Mouse (Mus musculus): ENCODE data around the gene Olfr1417.

Gene Olfr1417

DNA sequence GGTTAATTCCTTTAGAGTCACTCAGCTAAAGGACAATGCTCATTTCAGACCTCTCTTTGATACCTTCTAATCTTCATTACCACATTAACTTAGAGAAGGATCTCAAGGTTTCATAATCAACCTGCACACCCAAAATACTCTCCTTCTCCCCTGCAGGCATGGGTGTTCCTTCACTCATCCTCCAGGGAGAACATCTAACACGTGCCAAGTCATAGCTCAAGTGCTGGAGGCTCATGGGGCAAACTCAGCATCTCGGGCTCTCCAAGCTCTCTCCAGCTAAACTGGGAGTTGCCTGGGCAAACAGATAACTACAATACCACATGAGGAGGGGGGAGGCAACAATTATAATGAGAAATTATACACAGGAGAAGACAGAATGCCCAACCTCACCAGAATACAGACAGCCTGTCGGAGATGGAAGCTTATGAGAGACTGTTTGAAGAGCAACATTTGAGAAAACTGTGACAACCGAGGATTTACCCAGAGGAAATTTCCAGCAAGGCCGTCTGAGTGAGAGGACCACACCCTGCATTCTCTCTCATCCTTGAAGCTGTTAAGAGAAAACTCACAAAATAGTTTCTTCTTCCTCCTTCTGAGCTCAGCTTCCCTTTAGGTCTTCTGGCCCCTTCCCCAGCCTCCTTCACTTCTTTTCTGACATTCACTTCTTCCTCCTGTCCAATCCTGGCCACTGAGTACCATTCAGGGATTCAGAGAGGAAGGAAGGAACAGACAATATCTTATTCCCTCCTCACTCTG lies 28.8 kb downstream of the Olfr1417 start:
- no peak for DNase-seq

DNA sequence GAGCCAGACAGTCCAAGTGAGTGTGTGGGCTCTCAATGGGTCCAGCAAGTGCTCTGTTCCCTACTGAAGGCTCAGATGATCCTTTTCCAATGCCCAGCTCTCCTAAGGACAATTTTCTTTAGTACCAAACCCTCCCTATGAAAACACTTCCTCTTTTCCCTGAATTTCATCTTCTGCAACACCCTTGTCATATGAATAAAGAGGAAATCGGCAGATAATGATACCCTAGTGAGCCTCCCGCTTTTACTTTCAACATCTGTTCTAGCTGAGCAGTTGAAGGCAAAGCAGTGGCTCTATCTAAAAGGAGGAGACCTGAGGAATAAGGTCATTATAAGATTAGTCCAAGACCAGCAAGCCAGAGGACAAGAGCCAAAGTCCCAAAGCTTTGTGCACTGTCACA lies 30.6 kb downstream of the Olfr1417 start:
- DNase-seq, result no peak

DNA sequence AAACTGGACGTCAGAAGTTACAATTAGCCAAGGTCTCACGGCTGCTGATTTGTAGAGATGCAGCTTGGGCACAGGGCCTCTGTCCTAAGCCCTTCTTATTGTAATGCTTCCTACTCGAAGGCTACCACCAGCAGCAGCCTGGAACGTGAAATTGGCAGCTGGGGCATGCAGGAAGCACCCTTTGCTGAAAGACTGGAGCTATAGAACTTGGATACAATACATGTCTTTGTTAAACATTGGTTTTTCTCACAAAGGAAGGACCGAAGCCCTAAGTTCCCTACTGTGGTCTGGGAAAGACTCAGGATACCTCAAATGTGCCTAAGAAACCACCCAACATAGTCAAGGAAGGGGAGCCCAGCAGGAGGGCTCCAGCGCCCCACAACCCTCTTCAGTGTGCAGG lies 31.2 kb downstream of the Olfr1417 start:
- DNase-seq, result no peak

GRCm38 (mm10) chr19:11807251-11807650 lies 31.8 kb downstream of the Olfr1417 start:
- DNase-seq, result no peak

DNA sequence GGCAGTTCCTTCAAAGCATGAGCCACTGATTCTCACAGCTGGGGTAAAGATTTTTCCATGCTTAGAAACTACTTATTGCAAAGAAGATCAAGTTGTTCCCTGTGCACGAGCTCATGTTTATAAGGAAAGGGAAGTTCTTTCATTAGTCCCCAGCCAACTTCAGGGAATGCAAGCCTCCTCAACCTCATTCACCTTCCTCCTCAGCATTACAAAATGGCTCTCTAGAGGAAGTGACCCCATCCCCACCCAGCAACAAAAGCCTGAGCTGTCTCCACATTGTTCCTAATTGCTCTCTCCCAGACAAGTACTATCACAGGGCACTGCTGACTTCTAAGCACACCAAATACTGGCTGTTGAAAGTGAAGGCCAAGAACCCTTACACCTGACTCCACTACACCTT lies 34.6 kb downstream of the Olfr1417 start:
- no peak for DNase-seq

DNA sequence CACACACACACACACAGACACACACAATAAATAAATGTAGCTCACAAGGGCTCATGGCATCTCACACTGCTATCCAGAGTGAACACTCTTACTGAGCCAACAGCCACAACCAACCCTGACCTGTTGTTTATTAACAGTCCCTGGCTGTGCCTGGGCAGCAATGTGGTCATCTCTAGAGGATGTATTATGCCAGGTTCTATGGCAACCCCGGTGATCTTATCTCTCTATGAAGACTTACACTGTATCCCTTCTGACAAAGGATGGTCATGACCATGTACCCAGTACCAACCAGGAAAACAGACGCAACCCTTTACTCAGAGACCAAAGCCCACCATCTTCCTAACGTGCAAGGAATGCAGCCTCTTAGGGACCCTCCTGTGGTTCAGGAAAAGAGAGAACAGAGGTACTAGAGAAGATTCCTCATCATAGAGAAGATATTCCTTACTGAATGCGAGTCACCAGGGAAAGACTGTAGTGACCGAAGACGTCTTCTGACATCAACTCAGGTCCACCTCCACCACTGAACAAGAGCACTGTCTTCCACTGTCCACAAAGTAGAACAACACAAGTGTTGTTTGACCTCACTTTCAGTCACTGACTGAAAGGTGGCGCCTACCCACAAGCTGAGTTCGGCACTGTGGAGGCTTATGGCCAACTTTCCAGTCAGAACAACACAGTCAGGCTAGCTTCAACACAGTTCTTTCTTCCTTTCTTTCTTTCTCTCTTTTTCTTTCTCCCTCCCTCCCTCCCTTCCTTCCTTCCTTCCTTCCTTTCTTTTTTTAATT lies 38.3 kb downstream of the Olfr1417 start:
- DNase-seq, result no peak

- no peak for DNase-seq
Observed at GRCm38 (mm10) chr19:11794447-11794846, 44.6 kb downstream of the Olfr1417 start.

DNA sequence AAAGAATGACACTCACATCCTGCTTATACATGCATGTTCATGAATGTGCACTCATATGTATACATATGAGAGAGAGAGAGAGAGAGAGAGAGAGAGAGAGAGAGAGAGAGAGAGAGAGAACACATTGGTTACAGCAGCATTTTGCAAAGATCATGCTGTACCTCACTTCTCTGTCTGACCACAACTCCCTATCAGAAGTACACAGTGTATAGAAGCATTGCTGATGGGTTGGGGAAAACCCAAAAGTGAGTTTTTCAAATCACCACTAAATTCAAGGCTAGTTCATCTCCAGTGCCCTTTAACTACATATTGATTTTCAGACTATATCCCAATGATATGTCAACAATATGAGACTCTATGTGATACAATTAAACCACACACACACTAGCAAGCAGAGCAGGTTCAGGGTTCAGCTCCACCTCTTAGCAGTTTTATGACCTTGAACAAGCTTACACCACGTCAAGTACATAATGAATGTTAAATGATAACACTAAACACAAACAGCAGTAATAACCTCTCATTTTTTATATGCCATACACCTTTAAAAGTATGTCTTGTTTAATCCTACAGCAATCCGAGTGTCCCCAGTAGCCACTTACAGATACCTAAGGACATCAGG lies 45.2 kb downstream of the Olfr1417 start:
- DNase-seq, result no peak

DNA sequence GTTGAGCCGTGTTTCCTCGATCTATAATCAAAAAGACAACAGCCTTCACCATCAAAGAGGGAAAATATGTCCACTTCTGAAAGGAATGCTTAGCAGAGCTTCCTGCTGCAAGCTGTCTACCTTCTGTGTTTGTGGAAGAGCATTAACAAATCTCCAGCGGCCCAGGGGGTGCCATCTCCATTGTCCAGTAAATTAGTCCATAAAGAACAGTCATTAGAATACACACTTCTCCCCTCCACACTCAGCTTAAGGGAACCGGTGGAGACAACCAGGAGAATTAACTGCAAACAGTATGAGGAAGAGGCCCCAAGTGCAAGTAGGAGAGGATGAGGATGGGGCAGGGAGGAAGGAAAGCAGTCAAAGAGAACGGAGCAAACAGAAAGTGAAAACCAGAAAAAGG lies 47.2 kb downstream of the Olfr1417 start:
- DNase-seq, result no peak

DNA sequence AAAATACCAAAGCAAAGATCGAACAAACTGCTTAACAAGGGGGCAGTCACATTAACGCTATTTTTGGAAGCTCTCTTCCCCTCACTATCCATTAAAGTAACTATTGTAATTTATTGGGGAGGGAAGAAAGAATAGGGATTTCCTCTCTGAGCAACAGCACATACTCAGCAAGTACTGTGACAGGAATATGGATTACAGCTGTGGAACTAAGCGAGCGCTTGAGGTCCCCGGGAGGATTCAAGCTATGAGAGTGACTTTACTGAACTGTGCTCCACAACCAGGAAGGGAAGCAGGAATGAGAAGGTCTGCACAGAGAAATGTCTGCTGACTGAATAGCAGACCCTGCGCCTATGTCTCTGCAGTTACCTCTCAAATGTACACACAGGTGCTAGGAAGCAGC lies 50.1 kb downstream of the Olfr1417 start:
- no peak for DNase-seq

DNA sequence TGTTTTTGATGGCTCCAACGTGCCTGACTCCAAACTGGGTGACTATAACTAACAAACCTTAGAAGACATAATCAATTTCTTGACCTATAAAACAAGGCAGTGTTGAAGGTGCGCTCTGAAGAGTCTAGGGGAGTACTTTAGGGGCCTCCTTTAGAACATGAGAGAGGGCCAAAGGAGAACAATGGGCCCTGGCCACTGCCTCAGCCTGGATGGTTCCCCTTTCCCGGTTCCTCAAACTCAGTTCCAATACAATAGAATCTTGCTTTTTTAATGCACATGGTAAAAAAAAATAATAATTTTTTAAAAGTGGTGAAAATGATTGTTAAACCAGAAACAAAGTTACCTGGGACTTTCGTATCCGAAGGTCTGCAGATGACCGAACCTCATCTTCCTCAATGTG lies 51.2 kb downstream of the Olfr1417 start:
- DNase-seq, result no peak

- no peak for DNase-seq
Observed at GRCm38 (mm10) chr19:11785409-11786154, 53.4 kb downstream of the Olfr1417 start.

- peak; percentile 26 to 68 for DNase-seq
Observed at GRCm38 (mm10) chr19:11777191-11777865, 61.7 kb downstream of the Olfr1417 start.
